Mouse (Mus musculus): ENCODE measurements at regions not wholly inside any gene's neighbourhood (a gene's known extent, or its start where the extent isn't known, plus 50 kb on each side); places are given as distances from the start of the nearest gene placed in this dataset.

GRCm38 (mm10) chr15:67546896-67547400, 1046.2 kb upstream of the Lrrc6 start:
- TF ChIP-seq TCF3 (IDR thresholded peaks at IDR 0.05; ENCODE audit: insufficient read length, low read depth) (no peak), MYOD1 (IDR thresholded peaks at IDR 0.05; ENCODE audit: control insufficient read depth in 1 of 3, insufficient read length in 2 of 3, low read depth in 2 of 3) (no peak), MAX (IDR thresholded peaks at IDR 0.05; ENCODE audit: low read depth) (no peak), REST (IDR thresholded peaks at IDR 0.05; ENCODE audit: insufficient read depth, insufficient read length) (no peak)
- no peak overlapping the region for H3K4me2 ChIP-seq (ENCODE audit: low read depth)
- H3K36me3 ChIP-seq (ENCODE audit: control insufficient read depth, insufficient read depth): no peaks in the 10 kb centered on the region
- H3K27me3 ChIP-seq (ENCODE audit: control insufficient read depth, insufficient read depth, insufficient read length): no peaks in the 10 kb centered on the region
- no peak overlapping the region for H3K4me3 ChIP-seq
- no peak overlapping the region for H3ac ChIP-seq (ENCODE audit: control insufficient read depth, insufficient read length)
- no peaks in the 10 kb centered on the region for H3K79me2 ChIP-seq (ENCODE audit: control insufficient read depth, insufficient read depth)

GRCm38 (mm10) chr15:67545745-67546144, 1045.0 kb upstream of the Lrrc6 start:
- Histone ChIP-seq H3K27me3 (ENCODE audit: control insufficient read depth, insufficient read depth, insufficient read length) (no peaks in the 10 kb centered on the region), H3K79me2 (ENCODE audit: control insufficient read depth, insufficient read depth) (no peaks in the 10 kb centered on the region), H3K36me3 (ENCODE audit: control insufficient read depth, insufficient read depth) (no peaks in the 10 kb centered on the region), H3K4me2 (ENCODE audit: low read depth) (no peak overlapping the region), H3K4me3 (no peak overlapping the region), H3ac (ENCODE audit: control insufficient read depth, insufficient read length) (no peak overlapping the region)
- TF ChIP-seq TCF12 (IDR thresholded peaks at IDR 0.05; ENCODE audit: insufficient read depth, poor library complexity, severe bottlenecking) (no peak), E2F4 (IDR thresholded peaks at IDR 0.05; ENCODE audit: insufficient read depth) (no peak), TCF3 (IDR thresholded peaks at IDR 0.05; ENCODE audit: insufficient read length, low read depth) (no peak), MYOG (IDR thresholded peaks at IDR 0.05; ENCODE audit: control insufficient read depth in 1 of 3, insufficient read depth in 1 of 3, insufficient read length in 2 of 3, low read depth in 2 of 3) (no peak), SRF (IDR thresholded peaks at IDR 0.05; ENCODE audit: control insufficient read depth, insufficient read length, low read depth) (no peak), MYOD1 (IDR thresholded peaks at IDR 0.05; ENCODE audit: control insufficient read depth in 1 of 3, insufficient read length in 2 of 3, low read depth in 2 of 3) (no peak), CEBPB (IDR thresholded peaks at IDR 0.05; ENCODE audit: insufficient read depth, poor library complexity, severe bottlenecking) (no peak), POLR2A (IDR thresholded peaks at IDR 0.05; ENCODE audit: insufficient read length, low read depth) (no peak), REST (IDR thresholded peaks at IDR 0.05; ENCODE audit: insufficient read depth, insufficient read length) (no peak)

- Histone ChIP-seq H3K4me2 (ENCODE audit: low read depth) (no peak overlapping the region), H3K36me3 (ENCODE audit: control insufficient read depth, insufficient read depth) (no peaks in the 10 kb centered on the region), H3K79me2 (ENCODE audit: control insufficient read depth, insufficient read depth) (no peaks in the 10 kb centered on the region), H3K4me3 (no peak overlapping the region), H3K27me3 (ENCODE audit: control insufficient read depth, insufficient read depth, insufficient read length) (no peaks in the 10 kb centered on the region), H3ac (ENCODE audit: control insufficient read depth, insufficient read length) (no peak overlapping the region)
- TF ChIP-seq MAX (IDR thresholded peaks at IDR 0.05; ENCODE audit: low read depth): no peak
- TF ChIP-seq MYOD1 (IDR thresholded peaks at IDR 0.05; ENCODE audit: control insufficient read depth in 1 of 3, insufficient read length in 2 of 3, low read depth in 2 of 3): no peak
- TF ChIP-seq POLR2AphosphoS2 (IDR thresholded peaks at IDR 0.05; ENCODE audit: insufficient read length, low read depth): no peak
- TF ChIP-seq CEBPB (IDR thresholded peaks at IDR 0.05; ENCODE audit: insufficient read depth, poor library complexity, severe bottlenecking): no peak
- TF ChIP-seq MYOG (IDR thresholded peaks at IDR 0.05; ENCODE audit: control insufficient read depth in 1 of 3, insufficient read depth in 1 of 3, insufficient read length in 2 of 3, low read depth in 2 of 3): no peak
- no peak for TF ChIP-seq TCF12 (IDR thresholded peaks at IDR 0.05; ENCODE audit: insufficient read depth, poor library complexity, severe bottlenecking)
- TF ChIP-seq USF1 (IDR thresholded peaks at IDR 0.05; ENCODE audit: low read depth): no peak
- no peak for TF ChIP-seq REST (IDR thresholded peaks at IDR 0.05; ENCODE audit: insufficient read depth, insufficient read length)
- TF ChIP-seq E2F4 (IDR thresholded peaks at IDR 0.05; ENCODE audit: insufficient read depth): no peak
- no peak for TF ChIP-seq SRF (IDR thresholded peaks at IDR 0.05; ENCODE audit: control insufficient read depth, insufficient read length, low read depth)
- TF ChIP-seq TCF3 (IDR thresholded peaks at IDR 0.05; ENCODE audit: insufficient read length, low read depth): no peak
- no peak for TF ChIP-seq POLR2A (IDR thresholded peaks at IDR 0.05; ENCODE audit: insufficient read length, low read depth)
Observed at GRCm38 (mm10) chr15:67513722-67514121, 1013.0 kb upstream of the Lrrc6 start.

GRCm38 (mm10) chr15:67495001-67495658, 994.4 kb upstream of the Lrrc6 start:
- TF ChIP-seq USF1 (IDR thresholded peaks at IDR 0.05; ENCODE audit: low read depth): no peak
- TF ChIP-seq MYOD1 (IDR thresholded peaks at IDR 0.05; ENCODE audit: control insufficient read depth in 1 of 3, insufficient read length in 2 of 3, low read depth in 2 of 3): no peak
- no peak for TF ChIP-seq POLR2A (IDR thresholded peaks at IDR 0.05; ENCODE audit: insufficient read length, low read depth)
- TF ChIP-seq TCF3 (IDR thresholded peaks at IDR 0.05; ENCODE audit: insufficient read length, low read depth): no peak
- TF ChIP-seq E2F4 (IDR thresholded peaks at IDR 0.05; ENCODE audit: insufficient read depth): no peak
- no peak for TF ChIP-seq SRF (IDR thresholded peaks at IDR 0.05; ENCODE audit: control insufficient read depth, insufficient read length, low read depth)
- no peak for TF ChIP-seq CEBPB (IDR thresholded peaks at IDR 0.05; ENCODE audit: insufficient read depth, poor library complexity, severe bottlenecking)

GRCm38 (mm10) chr15:67481733-67482132, 981.0 kb upstream of the Lrrc6 start:
- Histone ChIP-seq H3K27me3 (ENCODE audit: control insufficient read depth, insufficient read depth, insufficient read length) (no peaks in the 10 kb centered on the region), H3K4me2 (ENCODE audit: low read depth) (no peak overlapping the region), H3K36me3 (ENCODE audit: control insufficient read depth, insufficient read depth) (no peaks in the 10 kb centered on the region), H3K79me2 (ENCODE audit: control insufficient read depth, insufficient read depth) (no peaks in the 10 kb centered on the region), H3ac (ENCODE audit: control insufficient read depth, insufficient read length) (no peak overlapping the region), H3K4me3 (no peak overlapping the region)
- TF ChIP-seq E2F4 (IDR thresholded peaks at IDR 0.05; ENCODE audit: insufficient read depth): no peak
- TF ChIP-seq SRF (IDR thresholded peaks at IDR 0.05; ENCODE audit: control insufficient read depth, insufficient read length, low read depth): no peak

More at GRCm38 (mm10) chr15:67495001-67495658, 994.4 kb upstream of the Lrrc6 start:
- no peak overlapping the region for H3K4me3 ChIP-seq
- H3K4me2 ChIP-seq (ENCODE audit: low read depth): no peak overlapping the region
- H3K27me3 ChIP-seq (ENCODE audit: control insufficient read depth, insufficient read depth, insufficient read length): no peaks in the 10 kb centered on the region
- H3ac ChIP-seq (ENCODE audit: control insufficient read depth, insufficient read length): no peak overlapping the region
- no peaks in the 10 kb centered on the region for H3K79me2 ChIP-seq (ENCODE audit: control insufficient read depth, insufficient read depth)
- no peaks in the 10 kb centered on the region for H3K36me3 ChIP-seq (ENCODE audit: control insufficient read depth, insufficient read depth)

Data from myocyte (in vitro differentiated cells).